Mouse (Mus musculus) stomach, embryonic 15.5 days (tissue): Measurements from ENCODE around the gene Napsa. TPM values are rescaled to one million over a fixed set of nuclear protein-coding genes. Genes with fewer than 3 reads are reported as not detected.

Experiments
- ATAC-seq: fragments of 200-750 bp; cut with Nextera tagmentation; 2 replicates; pipeline ENCODE4 v1.8.0; 2017; ENCODE audit warnings: low read depth, moderate number of reproducible peaks, moderate TSS enrichment; ENCODE audit not compliant: insufficient read depth, low FRiP score
- H3K27ac ChIP-seq: fragments of 300-500 bp; sonication (generic); 2 replicates; pipeline ENCODE4 v1.5.1; 2015; ENCODE audit warnings: mild to moderate bottlenecking, inconsistent platforms
- H3K27me3 ChIP-seq: fragments of 300-500 bp; sonication (generic); replicated peaks from 2 replicates; pipeline ENCODE4 v1.6.1; 2015; ENCODE audit warnings: inconsistent platforms
- H3K36me3 ChIP-seq: fragments of 300-500 bp; sonication (generic); 2 replicates; pipeline ENCODE4 v1.6.1; 2015; ENCODE audit warnings: inconsistent platforms
- H3K4me1 ChIP-seq: fragments of 300-500 bp; sonication (generic); 2 replicates; pipeline ENCODE4 v1.6.1; 2015; ENCODE audit warnings: inconsistent platforms
- H3K4me2 ChIP-seq: fragments of 300-500 bp; sonication (generic); 2 replicates; pipeline ENCODE4 v1.6.1; 2015; ENCODE audit warnings: mild to moderate bottlenecking, inconsistent platforms
- H3K4me3 ChIP-seq: fragments of 300-500 bp; sonication (generic); replicated peaks from 2 replicates; pipeline ENCODE4 v1.5.1; 2015; ENCODE audit warnings: inconsistent platforms
- H3K9ac ChIP-seq: fragments of 300-500 bp; sonication (generic); 2 replicates; pipeline ENCODE4 v1.6.1; 2015; ENCODE audit warnings: inconsistent platforms
- H3K9me3 ChIP-seq: fragments of 300-500 bp; sonication (generic); 2 replicates; pipeline ENCODE4 v1.6.1; 2016; ENCODE audit warnings: inconsistent platforms
- WGBS: fragments of 180-500 bp; shearing (Covaris S2); methylation state at CpG from one replicate; pipeline ENCODE4 v1.1.7; 2015; 5-methylcytosine and 5-hydroxymethylcytosine counted together
- microRNA-seq: library from miRNA; unstranded; fragments of <30 nt; microRNA quantifications from one replicate; pipeline ENCODE4, GENCODE M21; 2016
- polyA plus RNA-seq: library from polyadenylated mRNA; unstranded; fragments of >200 nt; fragmentation: Nextera tagmentation; extraction: Ambion mirVana; gene quantifications from 2 replicates; pipeline ENCODE4 v1.2.1, GENCODE M21; 2015

Gene Napsa
- polyA plus RNA-seq, 1 experiment from 2014 or later, result 4.9 TPM

DNA sequence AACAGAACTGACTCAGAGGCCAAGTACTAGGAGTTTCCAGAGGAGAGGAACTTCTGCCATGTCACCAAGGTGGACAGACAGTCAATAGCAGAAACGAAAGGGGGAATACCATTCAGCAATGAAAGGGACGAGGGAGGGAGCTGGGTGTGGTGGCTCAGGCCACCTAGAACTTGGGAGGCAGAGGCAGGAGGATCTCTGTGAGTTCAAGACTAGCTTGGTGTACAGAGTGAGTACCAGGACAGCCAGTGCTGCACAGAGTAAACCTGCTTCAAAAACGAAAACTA lies 52.3 kb downstream of the Napsa start:
- 64% methylated on average over 3 of the region's 3 CpGs for WGBS
- no peak overlapping the region for H3K9ac ChIP-seq
- H3K4me3 ChIP-seq, result no peak overlapping the region
- no peak for ATAC-seq
- H3K36me3 ChIP-seq, result no peaks in the 10 kb centered on the region
- H3K4me1 ChIP-seq, result no peaks in the 10 kb centered on the region
- H3K27me3 ChIP-seq, result no peaks in the 10 kb centered on the region
- no peak overlapping the region for H3K4me2 ChIP-seq
- H3K9me3 ChIP-seq, result no peaks in the 10 kb centered on the region
- no peak overlapping the region for H3K27ac ChIP-seq

DNA sequence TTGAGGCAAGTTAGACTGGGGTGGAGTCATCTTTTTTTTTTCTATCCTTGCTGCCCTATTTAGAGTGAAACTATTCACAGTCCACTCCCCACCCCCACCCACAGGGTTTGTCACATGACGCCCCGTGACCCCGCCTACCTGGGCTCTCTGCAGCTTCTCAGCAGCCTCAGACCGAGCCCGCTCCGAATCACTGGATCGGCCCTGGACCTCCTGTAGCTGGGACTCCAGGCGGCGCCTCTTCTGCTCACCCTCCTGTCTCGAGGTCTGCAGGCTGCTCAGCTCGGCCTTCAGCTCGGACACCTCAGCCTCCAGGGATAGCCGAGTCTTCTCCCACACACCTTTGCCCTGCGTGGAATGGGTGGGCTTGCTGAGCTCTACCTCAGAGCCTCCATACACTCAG lies 52.6 kb downstream of the Napsa start:
- Histone ChIP-seq H3K27me3 (no peaks in the 10 kb centered on the region), H3K9me3 (no peaks in the 10 kb centered on the region), H3K4me3 (no peak overlapping the region), H3K36me3 (no peaks in the 10 kb centered on the region), H3K4me2 (no peak overlapping the region), H3K9ac (no peak overlapping the region), H3K27ac (no peak overlapping the region), H3K4me1 (no peaks in the 10 kb centered on the region)
- 57% methylated on average over 14 of the region's 14 CpGs for WGBS
- ATAC-seq, result no peak

- H3K36me3 ChIP-seq, result no peaks in the 10 kb centered on the region
- H3K27ac ChIP-seq, result no peak overlapping the region
- WGBS, result 82% methylated on average over 13 of the region's 13 CpGs
- H3K9ac ChIP-seq, result no peak overlapping the region
- no peaks in the 10 kb centered on the region for H3K9me3 ChIP-seq
- H3K4me3 ChIP-seq, result no peak overlapping the region
- no peak overlapping the region for H3K4me2 ChIP-seq
- H3K27me3 ChIP-seq, result no peaks in the 10 kb centered on the region
- no peaks in the 10 kb centered on the region for H3K4me1 ChIP-seq
- ATAC-seq, result no peak
Observed at GRCm38 (mm10) chr7:44625241-44626067, 53.3 kb downstream of the Napsa start.

DNA sequence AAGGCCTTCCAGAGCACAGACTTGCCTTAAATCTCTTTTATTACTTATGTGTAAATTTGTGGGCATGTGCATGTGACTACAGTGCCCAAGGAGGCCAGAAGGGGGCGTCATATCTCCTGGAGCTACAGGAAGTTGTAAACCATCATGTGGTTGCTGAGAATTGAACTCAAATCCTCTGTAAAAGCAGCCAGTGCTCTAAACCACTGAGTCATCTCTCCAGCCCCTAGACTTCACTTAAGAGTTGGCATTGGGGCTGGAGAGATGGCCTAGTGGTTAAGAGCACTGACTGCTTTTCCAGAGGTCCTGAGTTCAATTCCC lies 53.8 kb downstream of the Napsa start:
- WGBS, result 35% methylated on average over 1 of the region's 1 CpGs
- H3K4me2 ChIP-seq, result no peak overlapping the region

DNA sequence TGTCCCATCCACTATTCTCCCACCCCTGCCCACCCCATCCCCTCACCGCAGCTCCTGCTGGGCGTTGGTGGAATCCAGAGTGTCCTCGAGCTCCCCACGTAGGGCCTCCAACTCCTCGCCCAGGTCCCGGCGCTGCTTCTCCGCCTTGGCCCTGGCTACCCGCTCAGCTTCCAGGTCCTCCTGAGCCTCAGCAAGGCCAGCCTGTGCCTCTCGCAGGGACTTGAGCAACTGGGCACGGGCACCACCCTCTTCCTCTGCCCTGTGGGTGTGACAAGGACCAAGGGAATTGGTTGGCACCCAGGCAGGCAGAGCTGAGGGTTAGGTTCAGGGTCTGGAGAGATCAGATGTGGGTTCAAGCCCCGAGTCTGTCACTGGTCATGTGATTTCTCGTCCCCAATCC lies 54.8 kb downstream of the Napsa start:
- no peak overlapping the region for H3K27ac ChIP-seq
- H3K4me1 ChIP-seq, result no peaks in the 10 kb centered on the region
- ATAC-seq, result no peak
- no peak overlapping the region for H3K9ac ChIP-seq
- no peaks in the 10 kb centered on the region for H3K9me3 ChIP-seq
- no peaks in the 10 kb centered on the region for H3K36me3 ChIP-seq
- 84% methylated on average over 13 of the region's 13 CpGs for WGBS
- H3K4me2 ChIP-seq, result no peak overlapping the region
- H3K27me3 ChIP-seq, result no peaks in the 10 kb centered on the region
- no peak overlapping the region for H3K4me3 ChIP-seq

More for the DNA sequence above, 53.8 kb downstream of the Napsa start:
- Histone ChIP-seq H3K27me3 (no peaks in the 10 kb centered on the region), H3K9me3 (no peaks in the 10 kb centered on the region), H3K36me3 (no peaks in the 10 kb centered on the region), H3K9ac (no peak overlapping the region), H3K4me1 (no peaks in the 10 kb centered on the region), H3K27ac (no peak overlapping the region), H3K4me3 (no peak overlapping the region)
- no peak for ATAC-seq

DNA sequence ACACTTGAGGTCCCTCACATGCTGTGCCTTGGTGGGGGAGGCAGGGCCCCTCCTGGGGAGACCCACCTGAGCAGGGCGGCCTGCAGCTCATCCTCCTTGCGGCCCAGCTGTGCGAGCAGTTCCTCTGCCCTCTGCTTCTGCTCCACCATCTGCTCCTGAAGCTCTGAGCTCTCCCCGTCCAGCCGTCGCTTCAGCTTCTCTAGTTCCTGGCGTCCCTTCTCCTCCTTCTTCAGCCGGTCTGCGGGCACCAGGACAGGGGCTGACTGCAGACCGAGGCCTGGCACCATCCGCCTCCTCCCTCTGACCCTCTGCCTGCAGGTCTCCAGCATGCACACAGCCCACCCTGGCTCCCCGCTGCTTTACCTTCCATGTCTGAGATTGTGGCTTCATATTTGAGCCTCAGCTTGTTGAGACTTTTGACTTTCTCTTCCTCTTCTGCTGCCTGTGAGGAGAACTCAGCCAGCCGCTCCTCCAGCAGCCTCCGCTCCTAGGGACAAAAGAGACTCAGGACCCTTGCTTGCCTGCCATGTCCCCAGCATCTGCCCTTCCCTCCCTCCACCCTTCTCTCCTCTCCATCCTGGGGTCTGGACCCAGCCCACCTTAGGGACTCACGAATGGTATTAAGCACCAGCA lies 56.3 kb downstream of the Napsa start:
- H3K4me3 ChIP-seq, result no peak overlapping the region
- no peaks in the 10 kb centered on the region for H3K4me1 ChIP-seq
- 73% methylated on average over 15 of the region's 15 CpGs for WGBS
- no peak overlapping the region for H3K27ac ChIP-seq
- no peak for ATAC-seq
- H3K4me2 ChIP-seq, result no peak overlapping the region
- H3K27me3 ChIP-seq, result 0 out of 2 replicates have a peak, but pooled peaks cover 4% of the 10 kb centered on the region
- no peaks in the 10 kb centered on the region for H3K36me3 ChIP-seq
- H3K9ac ChIP-seq, result no peak overlapping the region
- H3K9me3 ChIP-seq, result no peaks in the 10 kb centered on the region

- H3K27ac ChIP-seq, result no peak overlapping the region
- no peak overlapping the region for H3K4me3 ChIP-seq
- no peaks in the 10 kb centered on the region for H3K36me3 ChIP-seq
- no peak overlapping the region for H3K9ac ChIP-seq
- ATAC-seq, result no peak
- WGBS, result 70% methylated on average over 13 of the region's 13 CpGs
- 0 out of 2 replicates have a peak, but pooled peaks cover 4% of the 10 kb centered on the region for H3K27me3 ChIP-seq
- no peaks in the 10 kb centered on the region for H3K9me3 ChIP-seq
- H3K4me2 ChIP-seq, result no peak overlapping the region
- H3K4me1 ChIP-seq, result no peaks in the 10 kb centered on the region
Observed at GRCm38 (mm10) chr7:44630437-44630836, 58.3 kb downstream of the Napsa start.

GRCm38 (mm10) chr7:44632676-44633075 lies 60.5 kb downstream of the Napsa start:
- H3K9me3 ChIP-seq, result no peaks in the 10 kb centered on the region
- H3K27me3 ChIP-seq, result peaks cover 4% of the 10 kb centered on the region; the same call in 1 of the 2 replicates
- H3K4me3 ChIP-seq, result no peak overlapping the region
- H3K27ac ChIP-seq, result no peak overlapping the region
- no peak for ATAC-seq
- no peaks in the 10 kb centered on the region for H3K4me1 ChIP-seq
- 33% methylated on average over 13 of the region's 13 CpGs for WGBS
- no peak overlapping the region for H3K9ac ChIP-seq
- no peak overlapping the region for H3K4me2 ChIP-seq
- no peaks in the 10 kb centered on the region for H3K36me3 ChIP-seq

GRCm38 (mm10) chr7:44633407-44633806 lies 61.2 kb downstream of the Napsa start:
- WGBS, result 20% methylated on average over 15 of the region's 15 CpGs

More at GRCm38 (mm10) chr7:44633407-44633806, 61.2 kb downstream of the Napsa start:
- ATAC-seq, result no peak
- Histone ChIP-seq H3K9me3 (no peaks in the 10 kb centered on the region), H3K4me2 (no peak overlapping the region), H3K27me3 (peaks cover 8% of the 10 kb centered on the region; the same call in 1 of the 2 replicates), H3K27ac (no peak overlapping the region), H3K9ac (no peak overlapping the region), H3K36me3 (no peaks in the 10 kb centered on the region), H3K4me1 (no peaks in the 10 kb centered on the region), H3K4me3 (no peak overlapping the region)

Small RNA genes lying within 50 kb of the gene (microRNA-seq; reads per million reads assigned to microRNA genes)
- gene Mir7053, result not detected

Other genes with a start within 250 kb of the Napsa start
- 1.6 and 1.7 TPM in 2 replicates for gene Syt3, start 188.3 kb upstream of the Napsa start, polyA plus RNA-seq
- gene 1700008O03Rik, start 186.6 kb upstream of the Napsa start, polyA plus RNA-seq, result 0.80 and 1.2 TPM in 2 replicates
- 0.70 and 0.81 TPM in 2 replicates for gene Lrrc4b, start 143.4 kb upstream of the Napsa start, polyA plus RNA-seq
- 0.94 and 1.7 TPM in 2 replicates for gene Aspdh, start 107.0 kb upstream of the Napsa start, polyA plus RNA-seq
- gene Josd2, start 104.4 kb upstream of the Napsa start, polyA plus RNA-seq, result 91.3 and 105 TPM in 2 replicates
- 98.8 and 106 TPM in 2 replicates for gene Emc10, start 75.9 kb upstream of the Napsa start, polyA plus RNA-seq
- gene Fam71e1, start 75.8 kb upstream of the Napsa start, polyA plus RNA-seq, result 9.1 and 12.3 TPM in 2 replicates
- 0.27 and 0.32 TPM in 2 replicates for gene Mybpc2, start 47.7 kb upstream of the Napsa start, polyA plus RNA-seq
- 0.40 and 0.42 TPM in 2 replicates for gene Spib, start 40.3 kb upstream of the Napsa start, polyA plus RNA-seq
- gene Pold1, start 23.5 kb upstream of the Napsa start, polyA plus RNA-seq, result 69.8 and 75.6 TPM in 2 replicates
- 62.9 and 65.0 TPM in 2 replicates for gene Nr1h2, start 18.4 kb upstream of the Napsa start, polyA plus RNA-seq
- 0.30 and 0.39 TPM in 2 replicates for gene Kcnc3, start 18.3 kb downstream of the Napsa start, polyA plus RNA-seq
- gene Myh14, start 98.5 kb downstream of the Napsa start, polyA plus RNA-seq, result 29.0 and 32.7 TPM in 2 replicates
- not detected in 2 replicates for gene Izumo2, start 136.4 kb downstream of the Napsa start, polyA plus RNA-seq
- 32.5 and 33.2 TPM in 2 replicates for gene Vrk3, start 176.0 kb downstream of the Napsa start, polyA plus RNA-seq
- 2.1 and 2.3 TPM in 2 replicates for gene Zfp473, start 178.7 kb downstream of the Napsa start, polyA plus RNA-seq
- 79.3 and 79.8 TPM in 2 replicates for gene Nup62, start 243.7 kb downstream of the Napsa start, polyA plus RNA-seq
- 1.3 and 1.4 TPM in 2 replicates for gene Il4i1, start 244.0 kb downstream of the Napsa start, polyA plus RNA-seq
- gene Atf5, start 244.3 kb downstream of the Napsa start, polyA plus RNA-seq, result 5.3 and 6.4 TPM in 2 replicates